In the genomic region with DNA sequence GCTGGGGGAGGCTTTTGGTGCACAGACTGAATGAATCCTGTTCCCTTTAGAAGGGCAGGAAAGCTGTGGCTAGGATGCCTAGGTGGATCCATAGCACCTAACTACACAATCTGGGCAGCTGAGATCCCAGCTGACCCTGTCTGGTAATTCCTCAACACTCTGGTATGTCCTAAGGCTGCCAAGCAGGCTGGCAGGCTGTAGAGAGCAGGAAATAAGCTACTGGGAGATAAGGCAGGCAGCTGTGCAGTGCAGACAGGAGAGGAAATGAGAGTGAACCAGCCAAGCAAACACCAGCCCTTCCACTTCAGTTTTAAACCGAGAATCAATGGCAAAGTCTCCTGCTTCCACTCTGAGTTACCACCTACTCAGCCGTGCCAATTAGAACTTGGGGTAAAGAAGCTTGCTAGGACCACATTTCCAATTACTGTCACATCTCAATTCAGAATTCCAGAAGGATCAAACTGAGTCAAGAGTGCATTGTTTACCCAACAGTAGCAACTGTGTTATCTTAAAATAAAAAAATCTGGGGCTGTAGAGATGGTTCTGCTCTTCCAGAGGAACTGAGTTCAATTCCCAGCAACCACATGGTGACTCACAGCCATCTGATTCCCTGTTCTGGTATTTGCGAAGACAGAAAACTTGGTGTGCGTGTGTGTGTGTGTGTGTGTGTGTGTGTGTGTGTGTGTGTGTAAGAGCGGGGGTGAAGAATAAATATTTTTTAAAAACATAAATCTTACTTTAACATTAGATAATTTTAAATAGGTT, we compare ENCODE assay signal across 8 mouse cellular contexts.
A peak's percentile ranks its signal among the peaks of the same experiment; 100 is the strongest.
DNase-seq lines count a peak whose midpoint lies in the region; ATAC-seq and TF ChIP-seq lines count a peak whose summit lies in the region.

No protein-coding gene starts in this region.

- peak; percentile 76 for ATAC-seq in heart, embryonic 13.5 days (ENCODE audit: extremely low read depth, insufficient number of reproducible peaks, low FRiP score, low TSS enrichment)
- ATAC-seq in kidney, postnatal 0 days (replicated peaks; ENCODE audit: low FRiP score, low read depth), result no peak
- ATAC-seq in lung, embryonic 16.5 days (ENCODE audit: low read depth), result peak; percentile 98

- H3K9ac ChIP-seq in heart, embryonic 13.5 days, result no peak overlapping the region
- H3K9ac ChIP-seq in kidney, postnatal 0 days (ENCODE audit: low read depth, low read length), result no peak overlapping the region
- H3K9ac ChIP-seq in lung, embryonic 16.5 days (ENCODE audit: low read length), result no peak overlapping the region

- peak; percentile 2 for DNase-seq in embryo, embryonic 9.5 days (ENCODE audit: extremely low spot score)
- no peak for DNase-seq in embryo, embryonic 11 days
- DNase-seq in 3134 (ENCODE audit: extremely low read depth, insufficient read length, low spot score), result peak; percentile 76
- peak; percentile 58 for DNase-seq in kidney, postnatal 0 days (ENCODE audit: low spot score)
- peak; percentile 33 for DNase-seq in thymus, postnatal 4 days

- peak overlapping the region; percentile 22; the same call in 1 of the 2 replicates for H3K4me3 ChIP-seq in bone marrow macrophage, adult 2 months (ENCODE audit: insufficient read depth, low read length)
- H3K4me3 ChIP-seq in heart, embryonic 13.5 days, result no peak overlapping the region
- H3K4me3 ChIP-seq in kidney, postnatal 0 days (replicated peaks; ENCODE audit: low read depth, low read length), result no peak overlapping the region
- H3K4me3 ChIP-seq in lung, embryonic 16.5 days (ENCODE audit: low read length), result no peak overlapping the region

- 43% methylated on average over 5 of the region's 5 CpGs for WGBS in heart, embryonic 13.5 days
- WGBS in kidney, postnatal 0 days, result 54% methylated on average over 5 of the region's 5 CpGs
- WGBS in lung, embryonic 16.5 days, result 48% methylated on average over 5 of the region's 5 CpGs

- H3K4me2 ChIP-seq in heart, embryonic 13.5 days, result peak overlapping the region; percentile 40
- no peak overlapping the region for H3K4me2 ChIP-seq in kidney, postnatal 0 days (ENCODE audit: low read length)
- no peak overlapping the region for H3K4me2 ChIP-seq in lung, embryonic 16.5 days (ENCODE audit: low read depth, low read length)

- H3K4me1 ChIP-seq in bone marrow macrophage, adult 2 months (ENCODE audit: control insufficient read depth, insufficient read depth, low read length), result peaks cover 30% of the 10 kb centered on the region
- peaks cover 41% of the 10 kb centered on the region for H3K4me1 ChIP-seq in heart, embryonic 13.5 days
- H3K4me1 ChIP-seq in kidney, postnatal 0 days (replicated peaks; ENCODE audit: insufficient read depth, low read length), result peaks cover 6% of the 10 kb centered on the region; the same call in 1 of the 2 replicates
- peaks cover 11% of the 10 kb centered on the region for H3K4me1 ChIP-seq in lung, embryonic 16.5 days (replicated peaks; ENCODE audit: control insufficient read depth, insufficient read depth, low read length)

- TF ChIP-seq CTCF in bone marrow macrophage, adult 2 months (IDR thresholded peaks at IDR 0.05; ENCODE audit: low read depth, low read length), result no peak
- TF ChIP-seq CTCF in kidney, postnatal 0 days (IDR thresholded peaks at IDR 0.05; ENCODE audit: low read depth), result no peak

- no peaks in the 10 kb centered on the region for H3K27me3 ChIP-seq in heart, embryonic 13.5 days (replicated peaks)
- H3K27me3 ChIP-seq in kidney, postnatal 0 days (ENCODE audit: insufficient read depth, low read length), result no peaks in the 10 kb centered on the region
- H3K27me3 ChIP-seq in lung, embryonic 16.5 days (ENCODE audit: control insufficient read depth, insufficient read depth, low read depth, low read length), result no peaks in the 10 kb centered on the region

- no peak for TF ChIP-seq POLR2A in bone marrow macrophage, adult 2 months (IDR thresholded peaks at IDR 0.05; ENCODE audit: borderline replicate concordance, low read depth, low read length)

- H3K27ac ChIP-seq in bone marrow macrophage, adult 2 months (ENCODE audit: insufficient read depth, low read depth, low read length), result peak overlapping the region; percentile 90
- H3K27ac ChIP-seq in heart, embryonic 13.5 days (replicated peaks), result peak overlapping the region; percentile 83
- no peak overlapping the region for H3K27ac ChIP-seq in kidney, postnatal 0 days
- H3K27ac ChIP-seq in lung, embryonic 16.5 days (ENCODE audit: low read length), result peak overlapping the region; percentile 74

- H3K9me3 ChIP-seq in heart, embryonic 13.5 days, result peaks cover 4% of the 10 kb centered on the region; the same call in 1 of the 2 replicates
- H3K9me3 ChIP-seq in kidney, postnatal 0 days (replicated peaks; ENCODE audit: low read length), result 0 out of 2 replicates have a peak, but pooled peaks cover 2% of the 10 kb centered on the region
- 0 out of 2 replicates have a peak, but pooled peaks cover 2% of the 10 kb centered on the region for H3K9me3 ChIP-seq in lung, embryonic 16.5 days (ENCODE audit: control insufficient read depth, low read length)

- peaks cover 21% of the 10 kb centered on the region for H3K36me3 ChIP-seq in heart, embryonic 13.5 days
- no peaks in the 10 kb centered on the region for H3K36me3 ChIP-seq in kidney, postnatal 0 days (ENCODE audit: insufficient read depth, low read length)
- no peaks in the 10 kb centered on the region; the same call in 1 of the 2 replicates for H3K36me3 ChIP-seq in lung, embryonic 16.5 days (ENCODE audit: control insufficient read depth, insufficient read depth, low read length)
